Mouse (Mus musculus): ENCODE measurements at regions not wholly inside any gene's neighbourhood (a gene's known extent, or its start where the extent isn't known, plus 50 kb on each side); places are given as distances from the start of the nearest gene placed in this dataset.

DNA sequence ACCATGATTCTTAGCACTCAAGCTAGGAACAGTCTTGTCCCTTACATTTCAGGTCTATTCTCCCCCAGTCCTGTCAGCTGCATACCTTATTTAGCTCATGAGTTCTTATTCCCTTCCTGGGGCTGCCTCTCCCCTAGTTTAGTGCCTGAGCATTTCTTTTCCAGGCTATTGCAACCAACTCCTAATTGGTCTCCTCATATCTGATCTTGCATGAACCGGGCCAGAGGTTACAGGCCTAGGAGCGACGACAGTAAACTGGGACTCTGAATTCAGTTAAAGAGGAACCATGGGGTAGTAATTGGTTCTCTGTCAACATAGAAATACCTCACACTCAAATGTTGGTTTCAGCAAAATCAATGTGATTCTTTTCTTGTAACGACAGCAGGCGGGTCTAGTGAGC, 195.9 kb downstream of the Kit start:
- DNase-seq (ENCODE audit: low spot score in 2 of 2), result no peak

DNA sequence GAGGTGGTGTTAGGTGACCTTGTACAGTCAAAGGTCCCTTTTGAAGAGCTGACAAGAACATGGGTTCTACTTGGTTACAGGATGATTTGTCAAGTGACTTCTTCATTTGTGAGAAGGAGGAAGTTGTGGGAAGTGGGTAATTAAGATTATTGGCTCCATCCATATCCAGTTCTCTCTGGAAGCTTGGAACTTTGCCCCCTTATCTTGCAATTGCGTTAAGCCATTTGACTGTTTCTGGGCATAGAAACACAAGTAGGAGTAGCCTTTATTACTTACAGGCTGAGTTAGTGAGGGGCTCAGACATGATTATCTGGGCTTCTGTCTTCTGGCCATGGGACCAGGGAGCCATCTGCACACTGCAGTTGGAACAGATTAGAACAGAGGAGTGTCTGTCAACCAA, 192.5 kb downstream of the Kit start:
- DNase-seq (ENCODE audit: low spot score in 2 of 2), result no peak

DNA sequence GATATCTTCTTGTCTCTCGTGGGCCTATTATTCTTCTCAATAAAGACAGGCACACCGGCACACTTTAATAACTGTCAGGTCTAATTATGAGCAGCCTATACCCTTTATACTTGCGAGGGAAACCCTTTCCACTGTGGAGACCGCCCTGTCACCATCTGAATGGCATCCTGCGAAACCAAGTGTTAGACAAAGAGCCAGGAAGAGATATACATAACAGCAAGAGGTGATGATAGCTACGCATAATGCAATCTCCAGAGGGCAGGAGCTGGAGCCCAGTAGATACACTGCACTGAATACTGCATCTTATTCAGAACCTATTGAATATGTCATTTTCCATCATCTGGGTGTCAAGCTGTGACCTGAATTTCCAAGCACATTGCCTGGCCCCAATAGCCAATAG, 187.7 kb downstream of the Kit start:
- no peak for DNase-seq (ENCODE audit: low spot score in 2 of 2)

DNA sequence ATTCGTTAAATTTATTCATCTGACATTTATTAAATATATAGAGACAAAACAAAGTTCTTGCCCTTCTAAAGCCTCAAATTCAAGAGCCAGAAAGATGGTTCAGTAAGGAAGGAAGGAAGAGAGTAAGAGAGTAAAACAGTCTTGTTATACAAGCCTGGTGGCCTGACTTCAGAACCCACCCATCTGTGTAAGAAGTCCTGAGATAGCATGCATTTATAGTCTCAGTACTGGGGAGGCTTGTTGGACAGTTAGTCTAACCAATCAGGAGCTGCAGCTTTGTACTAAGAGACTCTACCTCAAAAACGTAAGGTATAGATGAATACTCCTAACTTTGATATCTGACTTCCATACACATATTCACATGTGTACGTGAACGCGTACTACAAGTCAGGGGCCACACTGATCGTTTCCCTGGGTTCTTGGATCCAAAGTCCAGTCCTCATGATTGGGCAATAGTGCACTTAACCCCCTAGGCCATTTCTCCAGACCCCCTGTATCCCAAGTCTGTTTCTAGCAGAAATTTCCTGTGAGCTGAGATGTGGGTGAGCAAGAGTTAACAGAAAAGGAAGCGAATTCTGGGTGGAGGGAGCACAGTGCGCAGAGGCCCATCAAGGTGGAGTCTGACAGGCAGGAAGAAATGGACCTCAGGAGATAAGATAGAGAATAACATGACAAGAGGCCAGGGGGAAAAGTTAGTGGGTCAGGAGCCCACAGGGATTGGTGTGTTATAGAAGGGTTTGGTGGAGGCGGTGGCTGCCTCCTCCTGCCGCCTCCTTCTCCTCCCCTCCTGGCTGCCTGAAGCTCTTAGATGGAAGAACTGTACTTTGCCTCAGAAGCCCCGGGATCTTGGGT, 187.0 kb downstream of the Kit start:
- DNase-seq (ENCODE audit: low spot score in 2 of 2), result no peak

DNA sequence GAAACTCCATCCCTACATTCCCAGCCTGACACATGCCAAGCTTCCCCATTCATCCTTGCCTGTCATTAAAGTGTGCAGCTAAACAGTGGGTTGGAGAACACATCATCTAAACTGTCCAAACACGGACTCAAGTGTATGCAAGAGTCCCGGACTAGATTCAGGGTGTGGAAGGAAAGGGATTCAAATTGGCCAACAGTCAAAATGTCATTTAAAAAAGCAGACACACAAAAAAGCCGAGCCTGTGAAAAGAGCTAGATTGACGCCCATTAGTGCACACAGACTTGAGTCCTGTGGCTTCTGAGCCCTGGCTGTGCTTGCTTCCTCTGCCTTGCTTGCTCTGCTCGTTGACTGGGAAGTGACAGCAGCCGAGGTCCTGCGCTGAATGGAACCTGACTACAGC, 181.5 kb downstream of the Kit start:
- no peak for DNase-seq (ENCODE audit: low spot score in 2 of 2)

DNA sequence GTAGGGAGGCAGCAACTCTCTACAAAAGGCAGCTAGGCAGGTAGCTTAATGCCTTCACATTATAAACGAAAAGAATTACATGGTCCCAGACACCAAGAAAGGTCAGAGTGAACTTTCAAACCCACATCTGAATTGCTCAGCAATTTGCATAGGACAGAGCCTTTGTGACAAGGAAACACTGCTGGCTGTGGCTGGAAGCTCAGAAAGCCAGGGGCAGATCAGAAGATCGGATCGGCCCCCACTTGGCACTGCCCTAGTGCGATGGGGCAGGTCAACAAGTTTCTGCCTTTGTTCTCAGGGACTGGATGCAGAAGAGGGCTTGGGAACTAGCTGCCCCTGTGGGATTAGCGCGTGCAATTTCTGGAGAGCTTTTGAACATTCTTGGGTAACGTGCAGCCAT, 179.6 kb downstream of the Kit start:
- no peak for DNase-seq (ENCODE audit: low spot score in 2 of 2)

DNA sequence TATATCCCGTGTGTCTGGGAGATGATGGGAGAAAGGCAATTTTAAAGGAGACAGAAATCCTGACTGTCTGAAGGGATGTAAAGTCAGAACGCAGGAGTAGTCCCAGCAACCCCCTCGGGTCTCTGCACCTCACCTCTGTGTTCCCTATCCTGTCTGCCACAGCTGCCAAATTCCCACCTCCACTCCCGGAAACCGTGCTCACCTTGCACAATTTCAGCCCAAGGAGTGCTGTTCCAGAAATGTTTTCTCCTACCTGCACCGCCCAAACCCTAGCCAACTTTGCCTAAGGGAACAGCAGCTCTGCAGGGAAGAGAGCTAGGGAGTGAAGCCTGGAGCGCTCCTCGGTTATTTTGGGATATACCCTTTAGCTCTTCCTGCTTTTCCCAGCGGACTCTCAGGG, 170.6 kb downstream of the Kit start:
- DNase-seq (ENCODE audit: low spot score in 2 of 2), result no peak

DNA sequence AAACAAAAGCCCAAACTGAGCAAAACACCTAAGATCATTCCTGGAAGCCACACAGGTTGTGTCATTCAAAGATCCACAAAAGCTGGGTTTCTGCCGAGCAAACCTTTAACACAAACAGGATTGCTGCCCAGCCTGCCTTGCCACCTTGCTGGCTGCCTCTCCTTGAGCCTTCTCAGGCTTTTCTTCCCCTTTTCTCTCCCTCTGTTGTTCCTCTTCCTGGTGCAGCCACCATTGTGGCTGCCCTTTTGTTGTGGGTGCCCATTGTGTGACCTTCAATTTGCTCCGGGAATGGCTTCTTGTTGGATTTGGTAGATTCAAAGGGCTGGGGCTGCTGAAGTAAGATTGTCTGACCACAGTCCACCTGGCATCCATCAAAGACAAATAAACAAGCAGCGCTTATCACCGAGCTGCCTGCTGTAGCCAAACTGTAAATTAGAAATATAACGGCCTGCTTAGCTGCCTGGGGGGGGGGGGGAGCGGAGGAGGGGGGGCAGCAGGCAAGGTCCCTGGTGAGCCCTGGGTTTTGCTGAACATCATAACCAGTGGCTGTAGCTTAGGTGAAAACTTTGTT, 169.8 kb downstream of the Kit start:
- no peak for DNase-seq (ENCODE audit: low spot score in 2 of 2)

DNA sequence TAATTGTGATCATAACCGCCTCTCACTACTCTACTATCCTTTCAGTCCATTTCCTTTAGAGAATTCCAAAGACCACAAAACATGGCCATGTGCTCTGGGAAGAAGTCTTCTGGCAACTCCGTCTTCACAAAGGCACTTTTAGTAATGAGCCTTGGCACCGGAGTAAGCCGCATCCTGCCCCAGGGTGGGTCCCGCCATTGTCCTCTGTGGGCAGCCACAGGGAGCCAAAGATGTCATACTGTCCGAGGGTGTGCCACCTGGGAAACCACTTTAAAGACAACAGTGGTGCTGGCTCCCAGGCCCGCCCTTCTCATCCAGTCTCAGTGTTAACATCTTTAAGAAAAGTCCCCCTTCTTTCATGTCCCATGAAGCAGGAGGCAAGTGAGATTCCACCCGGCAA, 164.6 kb downstream of the Kit start:
- DNase-seq (ENCODE audit: low spot score in 2 of 2), result no peak

DNA sequence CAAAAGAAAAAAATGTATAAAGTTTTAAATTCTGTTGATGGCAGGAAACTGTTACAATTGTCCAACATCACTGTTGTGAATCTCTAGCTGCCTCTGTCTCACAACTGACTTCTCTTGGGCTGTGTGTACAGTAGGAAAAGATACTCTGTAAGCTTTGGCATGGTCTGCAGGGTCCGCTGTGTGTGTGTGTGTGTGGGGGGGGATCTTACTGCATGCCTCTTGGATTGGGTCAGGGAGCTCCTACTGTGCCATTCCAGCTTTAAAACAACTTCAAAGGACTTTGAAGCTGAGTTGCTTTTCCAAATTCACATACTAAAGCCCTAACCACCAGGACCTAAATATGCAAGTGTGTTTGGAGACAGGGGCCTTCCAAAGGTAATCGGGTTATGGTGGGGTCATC, 163.7 kb downstream of the Kit start:
- DNase-seq (ENCODE audit: low spot score in 2 of 2), result no peak

DNA sequence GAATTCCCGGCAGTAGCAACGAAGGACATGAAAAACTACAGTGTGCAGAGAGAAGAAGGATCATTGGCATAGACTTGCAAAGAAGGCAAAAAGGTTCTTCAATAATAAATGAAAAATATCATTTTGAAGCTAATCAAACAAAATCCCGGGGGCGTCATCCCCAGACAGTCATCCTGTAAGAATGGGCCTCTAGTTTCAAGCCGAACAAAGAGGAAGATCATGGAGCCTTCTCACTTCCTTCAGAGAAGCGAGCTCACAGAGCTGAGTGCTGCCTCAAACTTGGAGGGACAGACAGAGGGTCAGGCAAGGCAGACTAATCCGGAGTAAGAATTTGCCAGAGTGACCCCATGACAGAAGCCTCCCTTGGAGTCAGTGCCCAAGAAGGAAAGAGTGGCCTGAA, 163.0 kb downstream of the Kit start:
- DNase-seq (ENCODE audit: low spot score in 2 of 2), result no peak

DNA sequence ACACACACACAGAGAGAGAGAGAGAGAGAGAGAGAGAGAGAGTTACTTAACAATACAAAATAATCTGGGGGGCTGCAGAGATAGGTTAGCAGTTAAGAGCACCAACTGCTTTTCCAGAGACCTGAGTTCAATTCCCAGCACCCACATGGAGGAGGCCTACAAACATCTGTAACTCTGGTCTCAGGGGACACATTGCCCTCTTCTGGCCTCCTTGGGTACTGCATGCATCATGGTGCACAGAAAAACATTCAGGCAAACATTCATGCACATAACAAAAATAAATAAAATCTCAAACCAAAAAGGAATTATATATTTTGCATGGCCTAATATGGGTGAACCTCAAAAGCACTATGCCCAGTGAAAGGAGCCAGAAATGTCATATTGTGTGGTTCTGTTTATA, 161.6 kb downstream of the Kit start:
- no peak for DNase-seq (ENCODE audit: low spot score in 2 of 2)

DNA sequence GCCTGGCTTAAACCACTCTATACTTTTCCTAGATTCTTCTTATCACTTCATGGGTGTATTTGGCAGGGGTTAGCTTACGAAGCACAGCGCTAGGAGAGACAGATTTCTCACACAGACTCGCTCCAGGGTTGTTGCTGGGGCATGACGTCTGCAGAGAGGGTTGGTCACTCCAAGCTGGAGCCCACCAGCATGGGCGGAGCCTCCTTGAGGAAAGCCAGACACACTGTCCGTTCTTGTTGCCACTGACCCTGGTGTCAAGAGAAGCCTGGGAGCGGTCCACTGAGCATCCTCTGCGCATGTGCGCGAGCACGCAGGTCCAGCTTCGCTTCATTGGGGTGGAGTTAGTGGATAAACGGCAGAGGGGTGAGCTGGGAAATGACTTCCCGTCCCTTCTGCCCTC, 159.8 kb downstream of the Kit start:
- no peak for DNase-seq (ENCODE audit: low spot score in 2 of 2)

DNA sequence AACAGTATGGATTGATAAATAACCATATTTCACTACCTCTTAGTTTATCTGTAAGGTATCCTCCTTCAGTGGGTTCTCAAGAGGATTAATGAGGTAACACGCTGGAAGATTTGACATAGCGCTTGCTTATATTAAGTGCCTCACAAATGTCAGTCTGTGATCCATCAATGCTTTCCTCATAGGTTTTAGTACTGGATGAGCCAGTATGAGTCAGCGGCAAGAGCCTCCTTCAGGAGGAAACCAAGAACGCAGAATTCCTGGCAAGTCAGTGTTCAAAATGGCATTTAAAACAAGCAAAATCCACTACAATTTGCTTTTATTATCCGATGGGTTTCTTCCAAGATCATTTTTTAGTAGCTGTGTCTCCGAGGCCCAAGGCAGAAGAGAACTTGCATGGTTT, 159.3 kb downstream of the Kit start:
- DNase-seq (ENCODE audit: low spot score in 2 of 2), result no peak

DNA sequence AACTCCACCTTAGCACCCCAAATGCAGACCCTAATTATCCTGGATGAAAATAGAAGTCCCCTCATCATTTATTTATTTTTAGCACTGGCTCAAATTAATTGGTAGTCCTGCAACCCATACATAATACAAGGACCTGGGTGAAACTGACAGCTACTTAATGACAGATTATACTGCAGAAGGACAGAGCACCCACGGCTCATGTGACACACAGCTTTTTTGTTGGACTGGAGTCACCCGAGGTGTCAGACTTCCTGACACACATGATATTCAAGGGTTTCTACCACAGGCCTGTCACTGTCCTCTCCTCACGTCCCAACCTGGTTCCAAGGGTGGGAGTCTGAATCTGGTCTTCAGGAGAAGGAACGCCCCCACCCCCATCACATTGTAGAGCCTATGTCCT, 156.5 kb downstream of the Kit start:
- DNase-seq (ENCODE audit: low spot score in 2 of 2), result no peak

DNA sequence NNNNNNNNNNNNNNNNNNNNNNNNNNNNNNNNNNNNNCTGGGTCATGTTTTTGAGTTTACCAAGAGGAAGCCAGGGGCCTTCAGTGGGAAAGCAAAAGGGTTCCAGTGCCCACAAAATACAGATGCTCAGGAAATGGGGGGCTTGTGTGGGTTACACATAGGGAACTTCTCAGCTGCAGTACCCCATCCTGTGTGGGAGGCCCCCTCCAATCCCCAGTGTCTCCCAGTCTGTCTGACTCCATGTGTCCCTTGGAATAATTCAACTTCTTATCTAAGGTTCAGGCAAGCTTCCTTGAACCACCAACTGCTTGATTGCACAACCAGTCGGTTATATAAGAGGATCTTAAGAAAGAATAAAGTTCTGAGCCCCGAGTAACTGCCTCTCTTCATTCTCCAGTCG, 156.0 kb downstream of the Kit start:
- no peak for DNase-seq (ENCODE audit: low spot score in 2 of 2)

DNA sequence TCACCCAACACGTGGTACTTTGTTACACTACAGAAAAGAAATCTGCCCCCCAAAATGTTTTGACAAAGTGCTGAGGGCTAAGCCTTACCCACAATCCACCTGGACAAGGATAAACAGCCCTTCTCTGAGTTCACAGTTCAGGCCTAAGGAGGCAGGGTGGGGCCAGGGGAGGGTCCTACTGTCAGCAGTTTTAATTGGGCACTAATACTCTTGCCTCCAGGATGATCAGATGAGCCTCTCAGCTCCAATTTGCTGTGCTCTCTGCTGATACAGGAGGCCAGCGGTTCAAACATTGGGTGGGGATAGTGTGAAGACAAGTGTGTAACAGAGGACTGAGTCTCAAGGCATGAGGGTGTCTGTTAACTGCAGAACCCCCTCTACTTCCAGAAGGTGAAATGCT, 146.6 kb downstream of the Kit start:
- no peak for DNase-seq (ENCODE audit: low spot score in 2 of 2)

DNA sequence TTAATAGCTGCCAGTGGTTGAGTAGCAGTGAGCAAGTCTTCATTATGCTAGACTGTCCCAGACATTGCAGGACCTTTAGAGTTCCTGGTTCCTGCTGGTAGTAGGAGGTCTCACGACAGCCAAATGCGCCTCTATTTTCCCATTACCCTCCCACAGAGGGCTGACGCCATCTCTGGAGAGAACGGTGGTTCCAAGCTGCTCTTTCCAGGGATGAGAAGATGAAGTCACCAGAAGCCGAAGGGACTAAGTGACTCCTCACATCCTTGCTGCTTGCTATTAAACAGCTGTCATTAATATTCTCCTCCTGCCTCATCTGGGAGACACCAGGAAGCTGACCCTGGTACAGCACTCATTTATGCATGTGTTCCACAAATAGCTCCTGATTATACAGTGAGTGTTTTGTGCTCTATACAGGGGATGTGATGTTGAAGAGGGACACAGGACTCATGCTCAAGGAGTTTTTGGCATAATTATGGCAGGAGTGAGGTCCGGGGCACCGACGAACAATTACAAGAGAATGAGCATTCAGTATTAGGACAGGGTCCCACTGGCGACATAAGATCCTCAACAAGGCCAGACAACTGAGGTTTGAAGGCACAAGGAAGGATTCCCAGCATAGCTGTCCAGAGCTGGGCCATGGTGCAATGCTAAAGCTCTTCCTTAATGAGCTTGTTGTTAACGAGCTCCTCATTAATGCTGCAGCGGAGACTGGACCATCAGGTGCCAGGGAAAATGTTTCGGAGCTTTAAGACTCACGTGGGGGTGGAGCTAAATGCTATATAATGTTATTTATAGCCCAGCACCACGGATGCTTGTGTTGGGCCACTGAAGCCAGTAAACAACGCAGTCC, 145.6 kb downstream of the Kit start:
- no peak for DNase-seq (ENCODE audit: low spot score in 2 of 2)

DNA sequence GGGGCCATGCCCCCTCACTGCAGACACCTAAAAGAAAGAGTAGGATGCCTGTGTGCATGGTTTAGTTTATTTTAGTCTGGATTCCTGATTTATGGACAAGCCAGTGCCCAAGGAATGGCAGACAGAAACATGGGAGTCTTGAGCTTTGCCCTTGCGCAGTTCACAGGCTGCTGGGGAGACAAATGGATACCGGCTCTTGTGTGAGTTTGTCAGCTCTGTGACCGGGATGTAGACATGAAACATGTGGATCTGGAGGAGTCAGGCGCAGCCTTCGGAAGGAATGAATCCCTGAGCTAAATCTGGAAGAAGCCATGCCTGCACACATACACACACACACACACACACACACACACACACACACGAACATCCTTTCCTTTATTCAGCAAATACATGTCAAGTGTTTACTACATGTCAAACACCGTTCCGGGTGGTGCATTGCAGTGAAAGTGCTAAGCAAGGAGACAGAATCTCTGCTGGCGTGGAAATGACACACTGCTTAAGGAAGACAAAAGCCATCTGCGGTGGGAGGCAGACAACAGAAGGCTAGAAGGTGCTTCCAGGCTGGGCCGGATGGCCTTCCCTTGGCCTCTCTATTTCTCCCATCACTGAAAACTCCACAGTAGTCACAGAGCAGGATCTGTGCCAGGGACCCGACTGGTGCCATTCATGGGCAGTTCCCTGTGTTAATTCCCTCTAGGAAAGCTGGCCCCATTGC, 144.0 kb downstream of the Kit start:
- DNase-seq (ENCODE audit: low spot score in 2 of 2), result no peak

Data from gastrocnemius, postnatal 4 days (tissue).